Mouse (Mus musculus) small intestine, adult 10 weeks (tissue): ENCODE results near the gene Zfp112. TPM values are rescaled to one million over a fixed set of nuclear protein-coding genes. Genes with fewer than 3 reads are reported as not detected.

Source experiments
- polyA plus RNA-seq: library from polyadenylated mRNA; stranded (reverse); fragments of 350-450 nt; fragmentation: Illumina TruSeq; extraction: RNeasy Lipid Tissue Mini Kit (QIAGEN cat#74804); gene quantifications from one replicate; pipeline ENCODE4 v1.2.3, GENCODE M21; 2014; ENCODE audit warnings: low replicate concordance

The Zfp112 gene
- polyA plus RNA-seq: 1.0 TPM

GRCm38 (mm10) chr7:24112156-24112856 is at the start of gene Zfp112:
TSS of gene Zfp112 (plus strand) at chr7:24112314.

GRCm38 (mm10) chr7:24081634-24082431 is 30.3 kb upstream of the Zfp112 start, which contains the start of gene Zfp180:
TSS of gene Zfp180 (plus strand) at chr7:24081924.

GRCm38 (mm10) chr7:24133996-24134828 is 22.1 kb downstream of the Zfp112 start, which contains the start of gene Zfp235:
TSS of gene Zfp235 (plus strand) at chr7:24134169.

GRCm38 (mm10) chr7:24174618-24175336 is 62.7 kb downstream of the Zfp112 start, which contains the start of gene Zfp114:
TSS of gene Zfp114 (plus strand) at chr7:24175060.

Other genes starting within 250 kb of the Zfp112 start
- not detected for gene Vmn1r177, start 245.9 kb upstream of the Zfp112 start, polyA plus RNA-seq
- gene Vmn1r178, start 220.3 kb upstream of the Zfp112 start, polyA plus RNA-seq: not detected
- gene Vmn1r179, start 185.3 kb upstream of the Zfp112 start, polyA plus RNA-seq: not detected
- not detected for gene Vmn1r180, start 161.7 kb upstream of the Zfp112 start, polyA plus RNA-seq
- gene Vmn1r181, start 137.7 kb upstream of the Zfp112 start, polyA plus RNA-seq: not detected
- gene V1rd19, start 110.6 kb upstream of the Zfp112 start, polyA plus RNA-seq: not detected
- gene Vmn1r183, start 59.1 kb upstream of the Zfp112 start, polyA plus RNA-seq: not detected
- gene Zfp180, start 30.4 kb upstream of the Zfp112 start, polyA plus RNA-seq: 7.6 TPM
- gene Zfp235, start 21.9 kb downstream of the Zfp112 start, polyA plus RNA-seq: 4.6 TPM
- gene Zfp114, start 62.7 kb downstream of the Zfp112 start, polyA plus RNA-seq: 0.11 TPM
- 3.9 TPM for gene Zfp111, start 99.1 kb downstream of the Zfp112 start, polyA plus RNA-seq
- gene Zfp109, start 125.2 kb downstream of the Zfp112 start, polyA plus RNA-seq: 1.0 TPM
- gene Zfp108, start 142.5 kb downstream of the Zfp112 start, polyA plus RNA-seq: 2.0 TPM
- gene Zfp93, start 158.1 kb downstream of the Zfp112 start, polyA plus RNA-seq: 2.7 TPM
- gene Zfp61, start 188.9 kb downstream of the Zfp112 start, polyA plus RNA-seq: 2.2 TPM
- 0.85 TPM for gene Zfp94, start 204.4 kb downstream of the Zfp112 start, polyA plus RNA-seq
- not detected for gene Tescl, start 221.6 kb downstream of the Zfp112 start, polyA plus RNA-seq
- gene Lypd5, start 236.9 kb downstream of the Zfp112 start, polyA plus RNA-seq: not detected